Mouse (Mus musculus) lung, embryonic 16.5 days (tissue): ENCODE measurements at regions not wholly inside any gene's neighbourhood (a gene's known extent, or its start where the extent isn't known, plus 50 kb on each side); places are given as distances from the start of the nearest gene placed in this dataset.

ENCODE experiments used
- ATAC-seq: fragments of 200-750 bp; cut with Nextera tagmentation; 2 replicates; pipeline ENCODE4 v1.8.0; 2017; ENCODE audit warnings: low read depth, mild to moderate bottlenecking, moderate library complexity
- H3K27ac ChIP-seq: fragments of 300-500 bp; sonication (generic); 2 replicates; pipeline ENCODE4 v1.5.1; 2014; ENCODE audit warnings: mild to moderate bottlenecking, control low read depth, low read length
- H3K27me3 ChIP-seq: fragments of 300-500 bp; sonication (generic); 2 replicates; pipeline ENCODE4 v1.6.1; 2014; ENCODE audit warnings: low read depth, low read length, mixed read lengths; ENCODE audit not compliant: control insufficient read depth, insufficient read depth
- H3K36me3 ChIP-seq: fragments of 300-500 bp; sonication (generic); 2 replicates; pipeline ENCODE4 v1.6.1; 2014; ENCODE audit warnings: low read length; ENCODE audit not compliant: control insufficient read depth, insufficient read depth
- H3K4me1 ChIP-seq: fragments of 300-500 bp; sonication (generic); replicated peaks from 2 replicates; pipeline ENCODE4 v1.6.1; 2014; ENCODE audit warnings: low read length, mixed read lengths; ENCODE audit not compliant: control insufficient read depth, insufficient read depth
- H3K4me2 ChIP-seq: fragments of 300-500 bp; sonication (generic); 2 replicates; pipeline ENCODE4 v1.6.1; 2014; ENCODE audit warnings: low read depth, low read length, control low read depth
- H3K4me3 ChIP-seq: fragments of 300-500 bp; sonication (generic); 2 replicates; pipeline ENCODE4 v1.5.1; 2014; ENCODE audit warnings: mild to moderate bottlenecking, low read length, control low read depth
- H3K9ac ChIP-seq: fragments of 300-500 bp; sonication (generic); 2 replicates; pipeline ENCODE4 v1.6.1; 2014; ENCODE audit warnings: low read length, control low read depth
- H3K9me3 ChIP-seq: fragments of 300-500 bp; sonication (generic); 2 replicates; pipeline ENCODE4 v1.6.1; 2016; ENCODE audit warnings: low read length; ENCODE audit not compliant: control insufficient read depth
- WGBS: fragments of 180-500 bp; shearing (Covaris S2); extraction: QIAGEN DNeasy Blood & Tissue Kit; methylation state at CpG from one replicate; pipeline ENCODE4 v1.1.7; 2014; 5-methylcytosine and 5-hydroxymethylcytosine counted together

DNA sequence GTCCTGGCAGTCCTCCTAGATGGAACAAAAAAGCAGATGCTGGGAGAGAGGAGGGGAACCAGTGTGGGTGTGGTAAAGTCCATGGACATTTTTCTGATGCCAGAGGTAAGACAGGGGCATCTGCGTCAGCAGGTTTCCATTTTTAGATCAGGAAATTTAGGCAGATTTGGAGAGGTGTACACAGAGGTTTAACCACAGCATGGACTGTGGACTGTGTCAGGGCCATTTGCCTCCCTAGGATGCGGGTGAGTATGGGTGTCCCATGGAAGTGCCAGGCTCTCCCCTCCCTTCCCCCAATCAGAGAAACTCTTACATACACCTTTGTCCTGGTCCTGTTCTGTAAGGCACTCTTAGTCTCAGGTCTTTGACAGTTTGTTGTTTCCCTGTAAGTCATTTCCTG is 443.5 kb upstream of the Slc30a5 start:
- Histone ChIP-seq H3K4me3 (no peak overlapping the region), H3K9ac (no peak overlapping the region), H3K4me1 (no peaks in the 10 kb centered on the region), H3K9me3 (no peaks in the 10 kb centered on the region), H3K27ac (no peak overlapping the region), H3K27me3 (no peaks in the 10 kb centered on the region), H3K36me3 (no peaks in the 10 kb centered on the region), H3K4me2 (no peak overlapping the region)
- WGBS = 81% methylated on average over 2 of the region's 2 CpGs
- no peak for ATAC-seq

GRCm38 (mm10) chr13:101274470-101275141 is 441.4 kb upstream of the Slc30a5 start:
- H3K9me3 ChIP-seq = no peaks in the 10 kb centered on the region
- 44% methylated on average over 7 of the region's 7 CpGs for WGBS
- H3K36me3 ChIP-seq = no peaks in the 10 kb centered on the region
- no peaks in the 10 kb centered on the region for H3K27me3 ChIP-seq
- ATAC-seq = no peak
- H3K4me3 ChIP-seq = no peak overlapping the region
- H3K4me1 ChIP-seq = no peaks in the 10 kb centered on the region
- H3K4me2 ChIP-seq = no peak overlapping the region
- no peak overlapping the region for H3K27ac ChIP-seq
- no peak overlapping the region for H3K9ac ChIP-seq

DNA sequence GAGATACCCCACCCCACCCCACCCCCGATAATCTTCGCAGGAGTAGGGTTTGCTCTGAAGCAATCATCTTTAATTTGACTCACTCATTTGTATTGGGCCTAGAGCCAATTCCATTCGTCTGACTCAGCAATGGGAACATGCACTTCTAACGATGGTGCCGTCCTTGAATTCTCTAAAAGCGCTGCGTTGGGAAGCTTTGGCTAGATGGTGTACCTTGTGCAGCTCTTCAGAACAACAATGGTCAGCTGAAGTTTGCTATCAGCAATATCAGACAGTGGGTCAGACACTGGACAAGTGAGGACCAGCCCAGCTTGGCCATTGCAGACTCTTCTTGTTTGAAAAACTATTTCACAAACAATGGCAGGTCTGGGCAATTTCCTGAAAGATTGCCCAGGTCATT is 440.1 kb upstream of the Slc30a5 start:
- ATAC-seq = no peak
- H3K4me1 ChIP-seq = no peaks in the 10 kb centered on the region
- no peaks in the 10 kb centered on the region for H3K36me3 ChIP-seq
- no peak overlapping the region for H3K9ac ChIP-seq
- no peak overlapping the region for H3K4me3 ChIP-seq
- no peaks in the 10 kb centered on the region for H3K27me3 ChIP-seq
- H3K4me2 ChIP-seq = no peak overlapping the region
- H3K9me3 ChIP-seq = no peaks in the 10 kb centered on the region
- 77% methylated on average over 7 of the region's 7 CpGs for WGBS
- no peak overlapping the region for H3K27ac ChIP-seq

- Histone ChIP-seq H3K4me3 (no peak overlapping the region), H3K4me1 (no peaks in the 10 kb centered on the region), H3K36me3 (no peaks in the 10 kb centered on the region), H3K27me3 (no peaks in the 10 kb centered on the region), H3K9me3 (no peaks in the 10 kb centered on the region), H3K9ac (no peak overlapping the region), H3K4me2 (no peak overlapping the region), H3K27ac (no peak overlapping the region)
- ATAC-seq = no peak
- 37% methylated on average over 5 of the region's 5 CpGs for WGBS
Measured at GRCm38 (mm10) chr13:101253698-101254468, 420.7 kb upstream of the Slc30a5 start.

GRCm38 (mm10) chr13:101249369-101249768 is 416.1 kb upstream of the Slc30a5 start:
- no peak overlapping the region for H3K4me3 ChIP-seq
- WGBS = 81% methylated on average over 5 of the region's 5 CpGs
- ATAC-seq = no peak
- H3K9me3 ChIP-seq = no peaks in the 10 kb centered on the region
- H3K4me1 ChIP-seq = no peaks in the 10 kb centered on the region
- no peaks in the 10 kb centered on the region for H3K27me3 ChIP-seq
- no peak overlapping the region for H3K9ac ChIP-seq
- H3K27ac ChIP-seq = no peak overlapping the region
- no peaks in the 10 kb centered on the region for H3K36me3 ChIP-seq
- H3K4me2 ChIP-seq = no peak overlapping the region

DNA sequence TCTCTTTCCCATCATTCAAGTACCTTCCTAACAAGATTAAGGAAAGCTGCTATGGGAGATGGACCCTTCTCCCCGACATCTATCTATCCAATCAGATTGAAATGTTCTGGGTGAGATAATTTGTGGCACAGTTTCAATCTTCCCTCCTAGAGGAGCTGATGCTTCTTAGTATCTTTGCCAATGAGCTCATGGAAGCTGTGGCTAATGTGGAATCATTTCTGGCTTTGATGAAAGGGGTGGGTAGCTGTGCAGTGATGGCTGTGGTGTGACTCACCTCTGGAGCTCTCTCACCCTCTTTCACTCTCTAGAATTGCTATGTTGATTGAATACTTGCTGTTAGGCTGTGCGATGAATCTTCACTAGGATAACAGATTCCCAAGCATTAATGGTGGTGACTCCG is 411.1 kb upstream of the Slc30a5 start:
- Histone ChIP-seq H3K4me1 (no peaks in the 10 kb centered on the region), H3K27me3 (no peaks in the 10 kb centered on the region), H3K4me3 (no peak overlapping the region), H3K4me2 (no peak overlapping the region), H3K27ac (no peak overlapping the region), H3K9ac (no peak overlapping the region), H3K36me3 (no peaks in the 10 kb centered on the region), H3K9me3 (no peaks in the 10 kb centered on the region)
- no peak for ATAC-seq
- WGBS = 81% methylated on average over 3 of the region's 3 CpGs

- ATAC-seq = no peak
- no peak overlapping the region for H3K27ac ChIP-seq
- H3K9ac ChIP-seq = no peak overlapping the region
- no peaks in the 10 kb centered on the region for H3K9me3 ChIP-seq
- H3K4me1 ChIP-seq = no peaks in the 10 kb centered on the region
- no peaks in the 10 kb centered on the region for H3K36me3 ChIP-seq
- no peaks in the 10 kb centered on the region for H3K27me3 ChIP-seq
- no peak overlapping the region for H3K4me2 ChIP-seq
- no peak overlapping the region for H3K4me3 ChIP-seq
Measured at GRCm38 (mm10) chr13:101238860-101239259, 405.6 kb upstream of the Slc30a5 start.

GRCm38 (mm10) chr13:101237035-101237434 is 403.8 kb upstream of the Slc30a5 start:
- Histone ChIP-seq H3K9ac (no peak overlapping the region), H3K27ac (no peak overlapping the region), H3K4me1 (no peaks in the 10 kb centered on the region), H3K9me3 (no peaks in the 10 kb centered on the region), H3K4me3 (no peak overlapping the region), H3K4me2 (no peak overlapping the region), H3K27me3 (no peaks in the 10 kb centered on the region), H3K36me3 (no peaks in the 10 kb centered on the region)
- ATAC-seq = no peak
- WGBS = 73% methylated on average over 10 of the region's 10 CpGs

GRCm38 (mm10) chr13:101235846-101236245 is 402.6 kb upstream of the Slc30a5 start:
- Histone ChIP-seq H3K4me2 (no peak overlapping the region), H3K27me3 (no peaks in the 10 kb centered on the region), H3K4me1 (no peaks in the 10 kb centered on the region), H3K4me3 (no peak overlapping the region), H3K9me3 (no peaks in the 10 kb centered on the region), H3K36me3 (no peaks in the 10 kb centered on the region), H3K27ac (no peak overlapping the region), H3K9ac (no peak overlapping the region)
- 63% methylated on average over 4 of the region's 4 CpGs for WGBS
- no peak for ATAC-seq
